Mouse (Mus musculus) MEL (cell line): ENCODE data around the gene Zfp598.
"Not testable (repeated sequence)": the region's sequence is repeated elsewhere in the genome, so short reads cannot be mapped to it uniquely, and the experiment has no call there.

Experiments
- EP300 ChIP-seq, 2 experiments: IDR thresholded peaks; 2 replicates each; pipeline ENCODE4 v1.6.1; 2011; ENCODE audit warnings: improper control_type of control experiment in 2 of 2, low read length in 2 of 2, low read depth in 1 of 2, mild to moderate bottlenecking in 1 of 2
- HCFC1 ChIP-seq: IDR thresholded peaks from 2 replicates; pipeline ENCODE4 v1.6.1; 2012; ENCODE audit warnings: low read depth, mild to moderate bottlenecking, inconsistent platforms, low read length, improper control_type of control experiment, moderate library complexity

DNA sequence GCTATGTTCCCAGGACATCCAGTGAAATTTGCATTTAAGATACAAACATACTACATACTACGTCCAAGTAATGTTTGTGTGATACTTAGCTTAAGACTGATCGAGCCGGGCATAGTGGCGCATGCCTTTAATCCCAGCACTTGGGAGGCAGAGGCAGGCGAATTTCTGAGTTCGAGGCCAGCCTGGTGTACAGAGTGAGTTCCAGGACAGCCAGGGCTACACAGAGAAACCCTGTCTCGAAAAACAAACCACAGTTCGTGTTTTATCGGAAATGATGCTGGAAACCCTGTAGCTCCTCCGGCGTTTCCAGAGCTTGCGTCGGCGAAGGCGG lies 308 bp upstream of the Zfp598 start:
- not testable (repeated sequence) for TF ChIP-seq HCFC1; EP300 (IDR thresholded peaks at IDR 0.05; ENCODE audit: low read depth in 1 of 2, low read length in 2 of 2)
